Mouse (Mus musculus): ENCODE measurements at regions not wholly inside any gene's neighbourhood (a gene's known extent, or its start where the extent isn't known, plus 50 kb on each side); places are given as distances from the start of the nearest gene placed in this dataset.

DNA sequence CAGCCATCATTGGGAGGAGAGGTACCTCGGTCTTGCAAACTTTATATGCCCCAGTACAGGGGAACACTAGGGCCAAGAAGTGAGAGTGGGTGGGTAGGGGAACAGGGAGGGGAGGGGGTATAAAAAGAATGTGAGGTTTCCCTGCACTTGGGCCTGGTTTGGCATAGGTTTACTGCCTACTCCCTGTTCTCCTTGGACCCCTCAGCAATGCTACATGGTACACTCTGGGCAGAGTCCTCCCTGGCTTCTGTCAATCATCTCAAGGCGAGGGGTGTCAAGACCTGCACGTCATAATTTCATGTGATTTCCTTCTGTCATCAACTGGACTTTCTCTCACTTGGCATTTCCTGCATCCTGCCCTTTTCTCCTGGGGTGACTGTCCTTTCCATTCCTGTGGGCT is 330.9 kb downstream of the Mllt3 start:
- Histone ChIP-seq H3K9me3 (ENCODE audit: control insufficient read depth, low read length) (no peaks in the 10 kb centered on the region), H3K4me2 (replicated peaks; ENCODE audit: low read depth, low read length) (no peak overlapping the region), H3K4me3 (ENCODE audit: low read depth, low read length) (no peak overlapping the region), H3K9ac (ENCODE audit: low read depth, low read length) (no peak overlapping the region), H3K36me3 (ENCODE audit: control insufficient read depth, insufficient read depth, low read length) (no peaks in the 10 kb centered on the region), H3K27ac (ENCODE audit: low read depth, low read length) (no peak overlapping the region), H3K4me1 (replicated peaks; ENCODE audit: control insufficient read depth, insufficient read depth, low read length) (no peaks in the 10 kb centered on the region), H3K27me3 (ENCODE audit: control insufficient read depth, insufficient read depth, low read length) (no peaks in the 10 kb centered on the region)
- 86% methylated on average over 3 of the region's 3 CpGs for WGBS
- DNase-seq (ENCODE audit: low spot score), result no peak
- ATAC-seq (ENCODE audit: low FRiP score), result no peak

DNA sequence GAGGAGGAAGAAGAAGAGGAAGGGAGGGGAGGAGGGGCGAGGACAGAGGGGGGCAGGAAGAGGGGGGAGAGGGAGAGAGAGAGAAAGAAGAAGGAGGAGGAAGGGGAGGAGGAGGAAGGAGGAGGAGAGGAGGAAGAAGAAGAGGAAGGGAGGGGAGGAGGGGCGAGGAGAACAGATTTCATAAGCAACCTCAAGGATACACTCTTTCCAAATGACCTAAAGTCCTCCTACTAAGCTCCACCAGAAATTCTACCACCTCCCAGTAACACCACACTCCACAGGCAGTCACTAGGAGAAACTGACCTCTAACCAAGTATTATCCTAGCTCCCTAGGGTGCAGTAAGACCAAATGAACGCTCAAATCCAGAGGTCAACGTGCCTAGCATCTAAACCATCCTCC is 332.1 kb downstream of the Mllt3 start:
- Histone ChIP-seq H3K27ac (ENCODE audit: low read depth, low read length) (no peak overlapping the region), H3K9me3 (ENCODE audit: control insufficient read depth, low read length) (no peaks in the 10 kb centered on the region), H3K4me1 (replicated peaks; ENCODE audit: control insufficient read depth, insufficient read depth, low read length) (no peaks in the 10 kb centered on the region), H3K27me3 (ENCODE audit: control insufficient read depth, insufficient read depth, low read length) (no peaks in the 10 kb centered on the region), H3K4me3 (ENCODE audit: low read depth, low read length) (no peak overlapping the region), H3K4me2 (replicated peaks; ENCODE audit: low read depth, low read length) (no peak overlapping the region), H3K9ac (ENCODE audit: low read depth, low read length) (no peak overlapping the region), H3K36me3 (ENCODE audit: control insufficient read depth, insufficient read depth, low read length) (no peaks in the 10 kb centered on the region)
- DNase-seq (ENCODE audit: low spot score), result no peak
- ATAC-seq (ENCODE audit: low FRiP score), result no peak
- 74% methylated on average over 3 of the region's 4 CpGs for WGBS

DNA sequence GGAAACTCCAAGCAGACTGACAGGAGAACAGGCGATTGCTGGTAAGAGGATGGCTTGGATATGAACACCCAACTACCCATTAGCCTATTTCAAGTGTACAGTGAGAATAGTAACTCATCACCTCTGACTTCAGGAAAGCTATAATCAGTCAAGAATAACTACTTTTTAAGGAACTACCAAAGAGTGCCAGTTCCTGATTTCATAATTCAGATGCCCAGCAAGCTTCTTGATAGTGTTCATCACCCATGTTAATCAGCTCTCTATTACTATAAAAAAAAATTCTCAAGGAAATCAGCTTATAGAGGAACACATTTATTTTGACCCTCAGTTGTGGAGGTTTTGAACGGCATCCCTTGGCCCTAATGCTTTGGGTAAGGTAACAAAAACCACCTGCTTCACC is 332.7 kb downstream of the Mllt3 start:
- 91% methylated on average over 2 of the region's 2 CpGs for WGBS
- Histone ChIP-seq H3K36me3 (ENCODE audit: control insufficient read depth, insufficient read depth, low read length) (no peaks in the 10 kb centered on the region), H3K27me3 (ENCODE audit: control insufficient read depth, insufficient read depth, low read length) (no peaks in the 10 kb centered on the region), H3K4me2 (replicated peaks; ENCODE audit: low read depth, low read length) (no peak overlapping the region), H3K9ac (ENCODE audit: low read depth, low read length) (no peak overlapping the region), H3K9me3 (ENCODE audit: control insufficient read depth, low read length) (no peaks in the 10 kb centered on the region), H3K4me3 (ENCODE audit: low read depth, low read length) (no peak overlapping the region), H3K4me1 (replicated peaks; ENCODE audit: control insufficient read depth, insufficient read depth, low read length) (no peaks in the 10 kb centered on the region), H3K27ac (ENCODE audit: low read depth, low read length) (no peak overlapping the region)
- DNase-seq (ENCODE audit: low spot score) (no peak), ATAC-seq (ENCODE audit: low FRiP score) (no peak)

DNA sequence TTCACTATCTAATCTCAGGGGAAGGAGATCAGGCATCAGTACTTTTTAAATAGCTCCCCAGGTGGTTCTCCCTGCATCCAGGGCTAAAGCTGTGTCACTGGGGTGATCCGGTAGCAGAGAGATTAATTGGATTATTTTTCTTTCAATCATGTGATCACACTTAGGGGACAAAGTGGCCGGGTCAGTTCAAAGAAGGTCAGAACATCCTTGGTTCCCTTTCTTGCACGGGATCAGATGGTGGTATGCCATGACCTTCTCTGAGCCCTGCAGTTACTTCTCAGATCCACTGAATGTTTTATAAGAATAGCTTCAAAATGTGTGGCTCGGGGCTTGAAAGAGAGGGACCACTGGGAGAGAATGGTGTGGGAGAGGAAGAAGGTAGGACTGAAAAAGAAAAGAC is 333.6 kb downstream of the Mllt3 start:
- H3K27ac ChIP-seq (ENCODE audit: low read depth, low read length), result no peak overlapping the region
- H3K9me3 ChIP-seq (ENCODE audit: control insufficient read depth, low read length), result no peaks in the 10 kb centered on the region
- ATAC-seq (ENCODE audit: low FRiP score), result no peak
- H3K4me3 ChIP-seq (ENCODE audit: low read depth, low read length), result no peak overlapping the region
- no peaks in the 10 kb centered on the region for H3K4me1 ChIP-seq (replicated peaks; ENCODE audit: control insufficient read depth, insufficient read depth, low read length)
- 25% methylated on average over 4 of the region's 4 CpGs for WGBS
- H3K4me2 ChIP-seq (replicated peaks; ENCODE audit: low read depth, low read length), result no peak overlapping the region
- H3K36me3 ChIP-seq (ENCODE audit: control insufficient read depth, insufficient read depth, low read length), result no peaks in the 10 kb centered on the region
- no peaks in the 10 kb centered on the region for H3K27me3 ChIP-seq (ENCODE audit: control insufficient read depth, insufficient read depth, low read length)
- H3K9ac ChIP-seq (ENCODE audit: low read depth, low read length), result no peak overlapping the region
- DNase-seq (ENCODE audit: low spot score), result no peak

DNA sequence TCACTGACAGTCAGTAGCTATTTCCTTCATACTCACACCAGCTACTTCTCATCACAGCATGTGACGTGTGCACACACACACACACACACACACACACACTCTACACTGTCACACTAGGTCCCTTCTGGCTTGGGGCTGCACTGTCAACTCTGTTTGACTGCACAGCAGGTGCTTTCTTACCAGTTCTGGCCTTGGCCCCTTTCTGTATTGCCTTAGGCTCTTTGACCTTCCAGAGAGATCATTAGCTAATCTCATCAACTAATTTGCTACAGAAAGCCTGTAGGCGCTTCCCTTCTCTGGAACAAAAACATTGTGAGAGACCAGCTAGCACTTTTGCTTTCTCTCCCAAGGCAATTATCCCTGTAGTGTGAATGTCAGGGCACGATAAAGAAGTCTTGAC is 334.4 kb downstream of the Mllt3 start:
- H3K27me3 ChIP-seq (ENCODE audit: control insufficient read depth, insufficient read depth, low read length), result no peaks in the 10 kb centered on the region
- DNase-seq (ENCODE audit: low spot score), result peak; percentile 30

DNA sequence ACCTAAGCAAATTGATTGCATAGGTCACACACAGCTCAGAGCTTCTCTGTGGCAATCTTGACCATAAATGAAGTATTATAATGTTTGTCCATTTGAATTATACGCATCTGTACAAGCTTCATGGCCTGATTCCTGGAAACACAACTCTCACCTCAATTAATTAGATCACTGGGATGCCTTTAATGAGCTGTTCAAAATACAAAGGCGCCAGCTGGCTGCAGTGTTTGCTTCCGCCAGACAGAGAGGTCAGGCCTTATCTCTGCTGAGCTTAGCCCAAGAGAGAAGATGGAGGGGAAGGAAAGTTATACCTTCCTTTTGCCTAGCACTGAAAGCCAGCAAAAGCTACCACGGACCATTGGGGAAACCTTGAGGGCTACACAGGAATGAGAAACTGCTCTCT is 336.2 kb downstream of the Mllt3 start:
- 87% methylated on average over 4 of the region's 4 CpGs for WGBS
- no peak for ATAC-seq (ENCODE audit: low FRiP score)
- Histone ChIP-seq H3K27ac (ENCODE audit: low read depth, low read length) (no peak overlapping the region), H3K36me3 (ENCODE audit: control insufficient read depth, insufficient read depth, low read length) (no peaks in the 10 kb centered on the region), H3K4me1 (replicated peaks; ENCODE audit: control insufficient read depth, insufficient read depth, low read length) (no peaks in the 10 kb centered on the region), H3K4me3 (ENCODE audit: low read depth, low read length) (no peak overlapping the region), H3K27me3 (ENCODE audit: control insufficient read depth, insufficient read depth, low read length) (no peaks in the 10 kb centered on the region), H3K9ac (ENCODE audit: low read depth, low read length) (no peak overlapping the region), H3K9me3 (ENCODE audit: control insufficient read depth, low read length) (no peaks in the 10 kb centered on the region), H3K4me2 (replicated peaks; ENCODE audit: low read depth, low read length) (no peak overlapping the region)
- DNase-seq (ENCODE audit: low spot score), result no peak

More for the DNA sequence above, 334.4 kb downstream of the Mllt3 start:
- no peak overlapping the region for H3K27ac ChIP-seq (ENCODE audit: low read depth, low read length)
- H3K4me2 ChIP-seq (replicated peaks; ENCODE audit: low read depth, low read length), result no peak overlapping the region
- H3K4me1 ChIP-seq (replicated peaks; ENCODE audit: control insufficient read depth, insufficient read depth, low read length), result no peaks in the 10 kb centered on the region
- H3K9ac ChIP-seq (ENCODE audit: low read depth, low read length), result no peak overlapping the region
- WGBS, result 45% methylated on average over 3 of the region's 3 CpGs
- no peak overlapping the region for H3K4me3 ChIP-seq (ENCODE audit: low read depth, low read length)
- H3K9me3 ChIP-seq (ENCODE audit: control insufficient read depth, low read length), result no peaks in the 10 kb centered on the region
- H3K36me3 ChIP-seq (ENCODE audit: control insufficient read depth, insufficient read depth, low read length), result no peaks in the 10 kb centered on the region
- 0 out of 2 replicates have a peak, but pooled peaks have one; percentile 49 for ATAC-seq (ENCODE audit: low FRiP score)

DNA sequence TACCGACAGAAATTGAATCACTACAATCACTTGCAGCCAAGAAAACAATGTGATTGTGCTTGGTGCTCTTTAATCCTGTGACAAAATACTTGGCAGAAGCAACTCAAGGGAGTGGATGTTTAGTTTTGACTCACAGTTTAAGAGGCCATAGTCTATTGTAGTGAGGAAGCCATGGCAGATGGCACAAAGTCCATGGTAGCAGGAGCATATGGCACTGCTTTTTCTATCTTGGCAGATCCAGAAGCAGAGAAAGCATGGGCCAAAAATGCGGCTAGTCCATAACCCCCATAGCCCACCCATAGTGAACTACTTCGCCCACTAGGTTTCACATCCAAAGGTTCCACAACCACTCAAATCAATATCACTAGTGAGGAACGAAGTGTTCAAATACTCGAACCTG is 337.4 kb downstream of the Mllt3 start:
- 94% methylated on average over 5 of the region's 5 CpGs for WGBS
- H3K4me1 ChIP-seq (replicated peaks; ENCODE audit: control insufficient read depth, insufficient read depth, low read length), result no peaks in the 10 kb centered on the region
- H3K9me3 ChIP-seq (ENCODE audit: control insufficient read depth, low read length), result no peaks in the 10 kb centered on the region
- H3K4me3 ChIP-seq (ENCODE audit: low read depth, low read length), result no peak overlapping the region
- no peaks in the 10 kb centered on the region for H3K36me3 ChIP-seq (ENCODE audit: control insufficient read depth, insufficient read depth, low read length)
- DNase-seq (ENCODE audit: low spot score) (no peak), ATAC-seq (ENCODE audit: low FRiP score) (no peak)
- H3K27me3 ChIP-seq (ENCODE audit: control insufficient read depth, insufficient read depth, low read length), result no peaks in the 10 kb centered on the region
- no peak overlapping the region for H3K27ac ChIP-seq (ENCODE audit: low read depth, low read length)
- H3K9ac ChIP-seq (ENCODE audit: low read depth, low read length), result no peak overlapping the region
- no peak overlapping the region for H3K4me2 ChIP-seq (replicated peaks; ENCODE audit: low read depth, low read length)

DNA sequence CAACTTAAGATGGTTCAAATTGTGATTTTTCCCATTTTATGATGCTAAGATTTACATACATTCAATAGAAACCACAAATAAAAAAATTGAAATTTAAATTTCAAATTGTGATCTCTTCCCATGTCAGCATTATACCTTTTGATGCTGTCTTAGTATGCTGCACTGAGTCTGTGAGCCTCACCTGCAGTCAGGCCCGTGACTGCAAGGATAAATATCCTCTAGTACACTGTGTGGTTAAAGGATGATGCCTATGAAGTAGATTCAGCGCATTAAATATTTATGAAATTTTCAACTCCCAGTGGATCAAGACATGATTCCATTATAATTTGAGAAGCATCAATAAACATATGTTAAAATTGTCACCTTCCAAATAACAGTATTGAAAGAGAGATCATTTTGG is 340.4 kb downstream of the Mllt3 start:
- ATAC-seq (ENCODE audit: low FRiP score) (no peak), DNase-seq (ENCODE audit: low spot score) (no peak)
- Histone ChIP-seq H3K4me2 (replicated peaks; ENCODE audit: low read depth, low read length) (no peak overlapping the region), H3K27ac (ENCODE audit: low read depth, low read length) (no peak overlapping the region), H3K4me3 (ENCODE audit: low read depth, low read length) (no peak overlapping the region), H3K9ac (ENCODE audit: low read depth, low read length) (no peak overlapping the region), H3K9me3 (ENCODE audit: control insufficient read depth, low read length) (no peaks in the 10 kb centered on the region), H3K4me1 (replicated peaks; ENCODE audit: control insufficient read depth, insufficient read depth, low read length) (no peaks in the 10 kb centered on the region), H3K36me3 (ENCODE audit: control insufficient read depth, insufficient read depth, low read length) (no peaks in the 10 kb centered on the region), H3K27me3 (ENCODE audit: control insufficient read depth, insufficient read depth, low read length) (no peaks in the 10 kb centered on the region)
- WGBS, result 76% methylated on average over 2 of the region's 2 CpGs

DNA sequence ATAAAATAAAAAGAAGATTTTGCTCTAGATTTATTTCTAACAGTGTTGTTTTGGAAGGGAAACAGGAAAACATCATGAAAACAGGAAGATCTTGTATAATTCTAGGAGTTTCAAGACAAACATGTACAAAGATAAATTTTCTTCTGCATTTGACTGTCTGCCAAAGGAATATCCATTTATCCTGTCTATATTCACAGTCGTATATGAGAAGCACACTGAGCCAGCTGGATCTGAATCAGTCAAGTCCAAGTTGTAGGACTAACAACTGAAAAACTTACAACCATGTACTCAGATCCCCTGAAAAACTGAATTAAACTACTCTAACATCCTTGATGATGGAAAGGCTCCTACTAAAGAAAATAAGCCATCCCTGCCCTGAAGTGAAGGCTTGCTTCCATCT is 348.2 kb downstream of the Mllt3 start:
- no peak overlapping the region for H3K4me3 ChIP-seq (ENCODE audit: low read depth, low read length)
- no peaks in the 10 kb centered on the region for H3K36me3 ChIP-seq (ENCODE audit: control insufficient read depth, insufficient read depth, low read length)
- no peak overlapping the region for H3K4me2 ChIP-seq (replicated peaks; ENCODE audit: low read depth, low read length)
- ATAC-seq (ENCODE audit: low FRiP score) (no peak), DNase-seq (ENCODE audit: low spot score) (no peak)
- H3K9me3 ChIP-seq (ENCODE audit: control insufficient read depth, low read length), result no peaks in the 10 kb centered on the region
- no peaks in the 10 kb centered on the region for H3K4me1 ChIP-seq (replicated peaks; ENCODE audit: control insufficient read depth, insufficient read depth, low read length)
- H3K9ac ChIP-seq (ENCODE audit: low read depth, low read length), result no peak overlapping the region
- no peak overlapping the region for H3K27ac ChIP-seq (ENCODE audit: low read depth, low read length)
- H3K27me3 ChIP-seq (ENCODE audit: control insufficient read depth, insufficient read depth, low read length), result no peaks in the 10 kb centered on the region
- WGBS, result 89% methylated on average over 1 of the region's 1 CpGs
